Mouse (Mus musculus) forebrain, embryonic 14.5 days (tissue): Measurements from ENCODE around the gene Ifitm7. TPM values are rescaled to one million over a fixed set of nuclear protein-coding genes. Genes with fewer than 3 reads are reported as not detected.
A peak's percentile ranks its signal among the peaks of the same experiment; 100 is the strongest.

Experiments used
- ATAC-seq: fragments of 200-750 bp; cut with Nextera tagmentation; 2 replicates; pipeline ENCODE4 v1.8.0; 2017; ENCODE audit warnings: mild to moderate bottlenecking, moderate library complexity
- DNase-seq: peaks from one replicate; pipeline ENCODE4 v3.0.0-alpha.2; 2015; ENCODE audit warnings: low spot score
- H3K27ac ChIP-seq: fragments of 300-500 bp; sonication (generic); 2 replicates; pipeline ENCODE4 v1.5.1; 2014; ENCODE audit warnings: low read depth, mild to moderate bottlenecking, control low read depth, low read length, moderate library complexity
- H3K27me3 ChIP-seq: fragments of 300-500 bp; sonication (generic); replicated peaks from 2 replicates; pipeline ENCODE4 v1.6.1; 2014; ENCODE audit warnings: low read length, control low read depth, mixed read lengths; ENCODE audit not compliant: control insufficient read depth, insufficient read depth
- H3K36me3 ChIP-seq: fragments of 300-500 bp; sonication (generic); 2 replicates; pipeline ENCODE4 v1.6.1; 2014; ENCODE audit warnings: low read length, control low read depth; ENCODE audit not compliant: control insufficient read depth, insufficient read depth
- H3K4me1 ChIP-seq: fragments of 300-500 bp; sonication (generic); 2 replicates; pipeline ENCODE4 v1.6.1; 2014; ENCODE audit warnings: antibody characterized with exemption, low read length, control low read depth; ENCODE audit not compliant: control insufficient read depth, insufficient read depth
- H3K4me2 ChIP-seq: fragments of 300-500 bp; sonication (generic); 2 replicates; pipeline ENCODE4 v1.6.1; 2014; ENCODE audit warnings: mild to moderate bottlenecking, control low read depth, low read length
- H3K4me3 ChIP-seq: fragments of 300-500 bp; sonication (generic); 2 replicates; pipeline ENCODE4 v1.5.1; 2014; ENCODE audit warnings: low read depth, low read length, control low read depth
- H3K9ac ChIP-seq: fragments of 300-500 bp; sonication (generic); 2 replicates; pipeline ENCODE4 v1.6.1; 2014; ENCODE audit warnings: mild to moderate bottlenecking, low read length, control low read depth, moderate library complexity
- H3K9me3 ChIP-seq: fragments of 300-500 bp; sonication (generic); replicated peaks from 2 replicates; pipeline ENCODE4 v1.6.1; 2016; ENCODE audit warnings: low read length, control low read depth, mixed read lengths; ENCODE audit not compliant: control insufficient read depth
- WGBS: fragments of 180-500 bp; shearing (Covaris S2); extraction: QIAGEN DNeasy Blood & Tissue Kit; methylation state at CpG from one replicate; pipeline ENCODE4 v1.1.7; 2014; 5-methylcytosine and 5-hydroxymethylcytosine counted together
- polyA plus RNA-seq: library from polyadenylated mRNA; unstranded; fragments of >200 nt; fragmentation: Nextera tagmentation; extraction: Ambion mirVana; gene quantifications from 2 replicates; pipeline ENCODE4 v1.2.1, GENCODE M21; 2014

Ifitm7 gene
- 0.37 and 0.42 TPM in 2 replicates for polyA plus RNA-seq

DNA sequence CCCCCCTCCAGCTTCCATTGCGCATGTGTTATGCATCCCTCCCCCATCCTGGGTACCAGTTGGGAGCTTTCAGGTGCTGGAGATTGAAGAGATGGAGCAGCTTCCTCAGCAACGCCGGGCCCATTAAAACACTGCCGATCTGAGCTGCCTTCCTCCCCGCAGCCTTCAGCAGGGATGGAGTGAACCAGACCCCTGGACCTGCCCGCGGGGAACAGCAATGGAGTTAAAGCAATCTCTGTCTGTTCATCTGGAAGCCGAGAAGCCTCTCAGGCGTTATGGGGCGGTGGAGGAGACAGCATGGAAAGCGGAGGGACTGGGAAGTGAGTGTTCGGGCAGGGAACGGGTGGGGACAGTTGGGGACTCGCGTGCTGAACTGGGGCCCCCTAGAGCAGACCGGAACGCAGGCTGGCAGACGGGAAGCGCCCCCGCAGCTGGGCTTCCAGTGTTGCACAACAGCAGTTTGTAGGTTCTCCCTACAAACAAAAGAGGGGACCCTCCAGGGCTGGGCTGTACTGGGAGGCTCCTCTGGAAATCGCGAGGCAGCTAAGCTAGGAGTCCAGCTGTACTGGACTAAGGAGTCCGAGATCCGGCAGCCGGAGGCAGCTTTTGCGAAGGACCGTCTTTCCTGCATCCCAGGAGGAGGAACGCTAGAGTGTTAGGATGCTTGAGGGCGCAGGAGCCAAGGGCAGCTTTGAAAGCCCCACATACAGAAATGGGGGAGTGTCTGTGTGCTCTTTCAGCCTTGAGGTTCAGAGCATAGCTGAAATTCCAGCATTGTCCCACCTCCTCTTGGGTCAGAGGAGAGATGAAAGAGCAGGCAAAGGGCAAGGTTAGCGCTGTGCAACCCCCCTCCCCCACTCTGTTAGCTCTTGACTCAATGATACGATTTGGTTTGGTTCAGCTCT is at the start of gene Ifitm7, which contains the start of gene 2900011O08Rik:
TSS of gene Ifitm7 (minus strand) at position 315 of the 905 bp plus-strand sequence.
TSS of gene 2900011O08Rik (plus strand) at position 31 of the 905 bp plus-strand sequence.
- under 1% methylated on average over 31 of the region's 31 CpGs for WGBS
- Histone ChIP-seq H3K4me2 (peak within 1 kb of the TSS; percentile 65), H3K36me3 (no peaks in the 10 kb centered on the region), H3K27me3 (no peaks in the 10 kb centered on the region), H3K4me1 (peaks cover 15% of the 10 kb centered on the region), H3K9ac (peak within 1 kb of the TSS; percentile 85), H3K27ac (peak within 1 kb of the TSS; percentile 87), H3K9me3 (no peaks in the 10 kb centered on the region), H3K4me3 (peak within 1 kb of the TSS; percentile 70)
- peak; percentile 90 for ATAC-seq
- peak; percentile 75 for DNase-seq

GRCm38 (mm10) chr16:14033076-14033475 is 46.4 kb upstream of the Ifitm7 start:
- H3K9me3 ChIP-seq, result no peaks in the 10 kb centered on the region
- ATAC-seq, result no peak
- H3K4me2 ChIP-seq, result no peak overlapping the region
- H3K4me3 ChIP-seq, result no peak overlapping the region
- no peaks in the 10 kb centered on the region for H3K27me3 ChIP-seq
- H3K27ac ChIP-seq, result no peak overlapping the region
- no peaks in the 10 kb centered on the region for H3K4me1 ChIP-seq
- H3K36me3 ChIP-seq, result 0 out of 2 replicates have a peak, but pooled peaks cover 2% of the 10 kb centered on the region
- WGBS, result 84% methylated on average over 4 of the region's 4 CpGs
- no peak overlapping the region for H3K9ac ChIP-seq
- DNase-seq, result no peak

- Histone ChIP-seq H3K4me1 (no peaks in the 10 kb centered on the region), H3K9me3 (no peaks in the 10 kb centered on the region), H3K4me2 (no peak overlapping the region), H3K27me3 (no peaks in the 10 kb centered on the region), H3K27ac (no peak overlapping the region), H3K36me3 (0 out of 2 replicates have a peak, but pooled peaks cover 2% of the 10 kb centered on the region), H3K4me3 (no peak overlapping the region), H3K9ac (no peak overlapping the region)
- DNase-seq (no peak), ATAC-seq (no peak)
- 91% methylated on average over 4 of the region's 4 CpGs for WGBS
Observed at GRCm38 (mm10) chr16:14030650-14031049, 44.0 kb upstream of the Ifitm7 start.

- WGBS, result 66% methylated on average over 2 of the region's 2 CpGs
- no peaks in the 10 kb centered on the region for H3K4me1 ChIP-seq
- H3K9ac ChIP-seq, result no peak overlapping the region
- no peak overlapping the region for H3K4me3 ChIP-seq
- 0 out of 2 replicates have a peak, but pooled peaks cover 2% of the 10 kb centered on the region for H3K36me3 ChIP-seq
- no peaks in the 10 kb centered on the region for H3K9me3 ChIP-seq
- no peak overlapping the region for H3K4me2 ChIP-seq
- ATAC-seq (no peak), DNase-seq (no peak)
- H3K27ac ChIP-seq, result no peak overlapping the region
- no peaks in the 10 kb centered on the region for H3K27me3 ChIP-seq
Observed at GRCm38 (mm10) chr16:14029851-14030250, 43.2 kb upstream of the Ifitm7 start.

DNA sequence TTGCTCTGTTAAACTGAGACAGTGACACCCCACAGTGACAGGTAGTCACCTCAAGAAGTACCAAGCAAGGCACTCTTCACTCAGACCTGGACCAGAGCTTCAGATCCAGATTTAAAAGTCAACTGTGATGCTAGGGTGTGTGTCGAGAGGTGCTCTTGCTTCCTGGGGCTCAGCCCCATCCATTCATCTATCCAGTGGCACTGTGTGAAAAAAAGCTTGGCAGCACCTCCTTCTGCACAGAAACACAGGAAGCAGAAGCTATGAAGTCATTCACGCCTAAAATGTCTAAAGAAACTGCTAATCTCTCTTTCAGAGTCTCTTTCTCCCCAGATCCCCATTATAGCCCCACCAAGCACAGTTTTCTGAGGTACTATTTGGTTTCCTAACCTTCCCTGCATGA is 42.4 kb upstream of the Ifitm7 start:
- no peak overlapping the region for H3K27ac ChIP-seq
- no peak for DNase-seq
- H3K9ac ChIP-seq, result no peak overlapping the region
- H3K4me1 ChIP-seq, result no peaks in the 10 kb centered on the region
- H3K4me3 ChIP-seq, result no peak overlapping the region
- ATAC-seq, result no peak
- H3K27me3 ChIP-seq, result no peaks in the 10 kb centered on the region
- H3K36me3 ChIP-seq, result 0 out of 2 replicates have a peak, but pooled peaks cover 2% of the 10 kb centered on the region
- H3K9me3 ChIP-seq, result no peaks in the 10 kb centered on the region
- H3K4me2 ChIP-seq, result no peak overlapping the region
- WGBS, result 44% methylated on average over 2 of the region's 2 CpGs

GRCm38 (mm10) chr16:14025091-14025990 is 38.7 kb upstream of the Ifitm7 start:
- Histone ChIP-seq H3K9me3 (no peaks in the 10 kb centered on the region), H3K27me3 (no peaks in the 10 kb centered on the region), H3K9ac (no peak overlapping the region), H3K36me3 (no peaks in the 10 kb centered on the region), H3K4me3 (no peak overlapping the region), H3K27ac (no peak overlapping the region), H3K4me1 (no peaks in the 10 kb centered on the region), H3K4me2 (no peak overlapping the region)
- ATAC-seq (no peak), DNase-seq (no peak)
- WGBS, result 22% methylated on average over 2 of the region's 2 CpGs

DNA sequence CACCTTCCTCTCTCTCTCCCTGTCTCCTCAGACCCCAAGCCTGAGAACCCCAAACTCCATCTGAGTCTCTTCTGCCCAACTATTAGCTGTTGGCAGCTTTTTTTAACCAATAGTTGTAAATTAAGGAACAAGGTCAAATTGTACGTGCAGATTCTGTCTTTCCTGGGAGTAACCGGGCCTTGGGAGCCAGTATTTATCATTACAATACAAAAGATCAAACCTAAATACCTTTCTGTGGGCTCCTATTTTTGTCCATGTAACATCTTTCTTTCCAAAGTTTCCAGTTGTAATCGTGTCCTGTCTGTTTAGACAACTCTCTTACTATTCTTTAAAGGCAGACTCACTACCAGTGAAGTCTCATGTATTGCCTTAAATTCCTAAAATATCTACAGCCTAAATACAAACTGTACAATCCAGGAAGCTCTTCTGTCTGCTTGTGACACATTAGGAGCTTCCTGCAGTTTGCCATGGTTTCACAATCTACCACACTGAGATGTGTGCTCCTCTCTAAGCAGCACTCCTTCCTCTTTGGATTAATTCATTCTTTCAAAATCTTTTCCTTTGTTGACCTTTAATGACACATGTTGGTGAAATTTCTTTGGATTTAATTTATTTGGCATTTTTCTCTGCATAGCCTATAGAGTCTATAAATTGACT is 34.6 kb upstream of the Ifitm7 start:
- no peak overlapping the region for H3K27ac ChIP-seq
- no peaks in the 10 kb centered on the region for H3K9me3 ChIP-seq
- H3K4me3 ChIP-seq, result no peak overlapping the region
- 88% methylated on average over 3 of the region's 3 CpGs for WGBS
- H3K9ac ChIP-seq, result no peak overlapping the region
- no peaks in the 10 kb centered on the region for H3K4me1 ChIP-seq
- DNase-seq (no peak), ATAC-seq (no peak)
- no peaks in the 10 kb centered on the region for H3K36me3 ChIP-seq
- H3K4me2 ChIP-seq, result no peak overlapping the region
- H3K27me3 ChIP-seq, result no peaks in the 10 kb centered on the region

DNA sequence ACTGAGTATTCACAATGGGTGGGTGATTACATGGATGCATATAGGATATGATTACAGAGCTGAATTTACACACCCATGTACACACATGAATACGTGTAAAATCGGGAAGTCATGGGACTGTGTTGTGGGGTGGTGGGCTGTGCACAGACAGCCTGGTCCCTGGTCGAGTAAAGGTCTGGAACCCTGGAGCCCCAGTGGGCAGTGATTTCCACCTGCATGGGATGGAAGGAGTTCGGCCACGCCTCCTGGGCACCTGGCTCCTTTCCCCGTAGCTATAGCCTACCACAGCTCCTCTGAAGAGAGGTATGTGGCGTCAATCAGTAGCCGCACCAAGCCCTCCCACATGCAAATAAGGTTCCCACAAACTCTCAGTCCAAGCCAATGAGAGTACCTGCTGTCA is 30.6 kb upstream of the Ifitm7 start:
- 88% methylated on average over 8 of the region's 8 CpGs for WGBS
- ATAC-seq, result no peak
- H3K4me1 ChIP-seq, result no peaks in the 10 kb centered on the region
- no peaks in the 10 kb centered on the region for H3K36me3 ChIP-seq
- H3K4me3 ChIP-seq, result no peak overlapping the region
- H3K4me2 ChIP-seq, result no peak overlapping the region
- no peaks in the 10 kb centered on the region for H3K9me3 ChIP-seq
- H3K27me3 ChIP-seq, result no peaks in the 10 kb centered on the region
- H3K9ac ChIP-seq, result no peak overlapping the region
- DNase-seq, result no peak
- H3K27ac ChIP-seq, result no peak overlapping the region
